8 mouse cellular contexts compared by ENCODE assay signal in genomic region chr8:44936481-44936961, GRCm38 (mm10). TPM values are rescaled to one million over a fixed set of nuclear protein-coding genes. Genes with fewer than 3 reads are reported as not detected.
DNase-seq lines count a peak whose midpoint lies in the region; ATAC-seq and TF ChIP-seq lines count a peak whose summit lies in the region.

No protein-coding gene starts in this region.

- no peak for TF ChIP-seq EP300 in liver, embryonic 14.5 days (IDR thresholded peaks at IDR 0.05; ENCODE audit: low read depth)

- H3ac ChIP-seq in C2C12 (ENCODE audit: control insufficient read depth, insufficient read length, low read depth), result peak overlapping the region; percentile 86

- H3K4me3 ChIP-seq in C2C12 (ENCODE audit: insufficient read depth, poor library complexity, severe bottlenecking), result peak overlapping the region; percentile 64
- peak overlapping the region; percentile 78 for H3K4me3 ChIP-seq in forebrain, embryonic 12.5 days (replicated peaks)
- H3K4me3 ChIP-seq in liver, embryonic 14.5 days (ENCODE audit: insufficient read depth in 1 of 2, low read depth in 2 of 2, low read length in 2 of 2), result peak overlapping the region; percentile 32 to 52; a peak in 3 of 4 replicates

- H3K36me3 ChIP-seq in C2C12 (ENCODE audit: control insufficient read depth, insufficient read depth), result peaks cover 4% of the 10 kb centered on the region
- H3K36me3 ChIP-seq in forebrain, embryonic 12.5 days (replicated peaks), result peaks cover 6% of the 10 kb centered on the region; the same call in 1 of the 2 replicates
- H3K36me3 ChIP-seq in liver, embryonic 14.5 days (replicated peaks; ENCODE audit: control insufficient read depth, insufficient read depth, low read depth), result no peaks in the 10 kb centered on the region

- no peak for ATAC-seq in forebrain, embryonic 12.5 days (ENCODE audit: low FRiP score)
- no peak for ATAC-seq in liver, embryonic 14.5 days (ENCODE audit: insufficient read depth)
- no peak for ATAC-seq in megakaryocyte progenitor cell, adult 5-6 weeks (replicated peaks; ENCODE audit: poor library complexity)

- peak; percentile 52 for DNase-seq in cerebellum, adult 9-10 months
- no peak for DNase-seq in cerebellum, adult 11 months
- no peak for DNase-seq in liver, embryonic 14.5 days (ENCODE audit: low read depth in 3 of 3, low spot score in 3 of 3)
- DNase-seq in yolk sac, embryonic 10.5 days (ENCODE audit: low spot score), result peak; percentile 40
- DNase-seq in thymus, postnatal 36 days, result no peak

- peak overlapping the region; percentile 76 for H3K4me2 ChIP-seq in forebrain, embryonic 12.5 days
- peak overlapping the region; percentile 45 for H3K4me2 ChIP-seq in liver, embryonic 14.5 days (ENCODE audit: low read depth)

- H3K9ac ChIP-seq in forebrain, embryonic 12.5 days, result peak overlapping the region; percentile 74
- H3K9ac ChIP-seq in liver, embryonic 14.5 days (replicated peaks), result no peak overlapping the region

- H3K27me3 ChIP-seq in C2C12 (ENCODE audit: control insufficient read depth, insufficient read depth, insufficient read length), result no peaks in the 10 kb centered on the region
- H3K27me3 ChIP-seq in forebrain, embryonic 12.5 days, result no peaks in the 10 kb centered on the region
- peaks cover 46% of the 10 kb centered on the region for H3K27me3 ChIP-seq in liver, embryonic 14.5 days (ENCODE audit: control insufficient read depth, insufficient read depth, low read length)

- H3K4me1 ChIP-seq in forebrain, embryonic 12.5 days, result peaks cover 17% of the 10 kb centered on the region
- no peaks in the 10 kb centered on the region for H3K4me1 ChIP-seq in liver, embryonic 14.5 days (replicated peaks; ENCODE audit: control insufficient read depth in 2 of 2, insufficient read depth in 2 of 2, low read length in 1 of 2)

- H3K79me2 ChIP-seq in C2C12 (ENCODE audit: control insufficient read depth, insufficient read depth), result peaks cover 56% of the 10 kb centered on the region

- TF ChIP-seq CTCF in C2C12 (IDR thresholded peaks at IDR 0.05; ENCODE audit: control insufficient read depth, insufficient read depth, insufficient read length), result no peak
- TF ChIP-seq CTCF in liver, embryonic 14.5 days (IDR thresholded peaks at IDR 0.05; ENCODE audit: low read depth), result no peak

- WGBS in forebrain, embryonic 12.5 days, result 1% methylated on average over 16 of the region's 16 CpGs
- 2% methylated on average over 16 of the region's 16 CpGs for WGBS in liver, embryonic 14.5 days (ENCODE audit: insufficient replicate concordance)

- H3K27ac ChIP-seq in forebrain, embryonic 12.5 days, result peak overlapping the region; percentile 94; the same call in 1 of the 2 replicates
- no peak overlapping the region for H3K27ac ChIP-seq in liver, embryonic 14.5 days

- no peaks in the 10 kb centered on the region for H3K9me3 ChIP-seq in forebrain, embryonic 12.5 days
- no peaks in the 10 kb centered on the region for H3K9me3 ChIP-seq in liver, embryonic 14.5 days (ENCODE audit: control insufficient read depth, low read length)

- H3K79me3 ChIP-seq in C2C12 (ENCODE audit: low read depth), result peaks cover 37% of the 10 kb centered on the region

TF ChIP-seq in C2C12, 6 proteins besides CTCF, POLR2A, EP300 and RAD21:
- no peak for TF ChIP-seq FOSL1 (IDR thresholded peaks at IDR 0.05; ENCODE audit: insufficient read depth, low read length, poor library complexity, severe bottlenecking)
- no peak for TF ChIP-seq MAX (IDR thresholded peaks at IDR 0.05)
- no peak for TF ChIP-seq CEBPB (IDR thresholded peaks at IDR 0.05; ENCODE audit: low read depth)
- TF ChIP-seq USF1 (IDR thresholded peaks at IDR 0.05; ENCODE audit: low read depth), result no peak
- TF ChIP-seq MYOD1 (IDR thresholded peaks at IDR 0.05; ENCODE audit: control insufficient read depth, insufficient read length, low read depth), result no peak
- TF ChIP-seq MYOG (IDR thresholded peaks at IDR 0.05; ENCODE audit: control insufficient read depth, extremely low read depth, insufficient read length), result no peak
TF ChIP-seq in C2C12: peak in this region for 0.

RNA-seq across cellular contexts. Expression of gene Fat1, which starts 1.3 kb away (rescaled TPM):
- polyA plus RNA-seq in C2C12 (2012; fragmentation: generic; extraction: Trizol), result 24.4 TPM
- 22.2 and 22.7 TPM in 2 replicates for polyA plus RNA-seq in forebrain, embryonic 12.5 days (2016; fragmentation: Nextera tagmentation; extraction: Ambion mirVana)
- polyA plus RNA-seq in liver, embryonic 14.5 days (2012; rRNA removed), result 1.3 TPM in 2 replicates
- 0.98 and 1.0 TPM in 2 replicates for polyA plus RNA-seq in liver, embryonic 14.5 days (2014; fragmentation: Nextera tagmentation; extraction: Ambion mirVana)
- not detected in 2 replicates for total RNA-seq in megakaryocyte progenitor cell, adult 5-6 weeks (2015)
- total RNA-seq in megakaryocyte progenitor cell, adult 5-6 weeks (2017), result 0.03 TPM in 1 of 2 replicates, not detected in the other

Comparison
In these comparisons a context has a peak if more than half of its experiments do, and no peak if none do; other contexts are left out.
1. DNase-seq: peak in cerebellum, adult 9-10 months (single experiment) and yolk sac, embryonic 10.5 days (single experiment); none in cerebellum, adult 11 months (single experiment), liver, embryonic 14.5 days (0 of 3) and thymus, postnatal 36 days (0 of 2).
2. Peak in every context shown above with its lines, with median percentiles within 50 percentile points of each other: H3K4me3 ChIP-seq.